Mouse (Mus musculus) stomach, embryonic 14.5 days (tissue): ENCODE measurements at regions not wholly inside any gene's neighbourhood (a gene's known extent, or its start where the extent isn't known, plus 50 kb on each side); places are given as distances from the start of the nearest gene placed in this dataset.

Experiments
- ATAC-seq: fragments of 200-750 bp; cut with Nextera tagmentation; 2 replicates; pipeline ENCODE4 v1.8.0; 2017; ENCODE audit warnings: low read depth, moderate TSS enrichment; ENCODE audit not compliant: insufficient number of reproducible peaks, insufficient read depth, low FRiP score
- H3K27ac ChIP-seq: fragments of 300-500 bp; sonication (generic); 2 replicates; pipeline ENCODE4 v1.5.1; 2014; ENCODE audit warnings: mild to moderate bottlenecking, low read length, moderate library complexity, mixed read lengths
- H3K27me3 ChIP-seq: fragments of 300-500 bp; sonication (generic); 2 replicates; pipeline ENCODE4 v1.6.1; 2014; ENCODE audit warnings: low read length, control low read depth, mixed read lengths; ENCODE audit not compliant: control insufficient read depth, insufficient read depth
- H3K36me3 ChIP-seq: fragments of 300-500 bp; sonication (generic); 2 replicates; pipeline ENCODE4 v1.6.1; 2014; ENCODE audit warnings: mild to moderate bottlenecking, control low read depth, low read length, moderate library complexity, mixed read lengths; ENCODE audit not compliant: control insufficient read depth, insufficient read depth
- H3K4me1 ChIP-seq: fragments of 300-500 bp; sonication (generic); 2 replicates; pipeline ENCODE4 v1.6.1; 2014; ENCODE audit warnings: low read length, control low read depth, mixed read lengths; ENCODE audit not compliant: control insufficient read depth, insufficient read depth
- H3K4me2 ChIP-seq: fragments of 300-500 bp; sonication (generic); replicated peaks from 2 replicates; pipeline ENCODE4 v1.6.1; 2014; ENCODE audit warnings: low read depth, low read length, control low read depth
- H3K4me3 ChIP-seq: fragments of 300-500 bp; sonication (generic); 2 replicates; pipeline ENCODE4 v1.5.1; 2014; ENCODE audit warnings: low read depth, low read length, control low read depth
- H3K9ac ChIP-seq: fragments of 300-500 bp; sonication (generic); replicated peaks from 2 replicates; pipeline ENCODE4 v1.6.1; 2014; ENCODE audit warnings: low read depth, mild to moderate bottlenecking, control low read depth, low read length, moderate library complexity, mixed read lengths
- H3K9me3 ChIP-seq: fragments of 300-500 bp; sonication (generic); 2 replicates; pipeline ENCODE4 v1.6.1; 2016; ENCODE audit warnings: low read depth, low read length, control low read depth; ENCODE audit not compliant: control insufficient read depth
- WGBS: fragments of 180-500 bp; shearing (Covaris S2); extraction: QIAGEN DNeasy Blood & Tissue Kit; methylation state at CpG from one replicate; pipeline ENCODE4 v1.1.7; 2014; 5-methylcytosine and 5-hydroxymethylcytosine counted together

GRCm38 (mm10) chr15:94032957-94033356 lies 432.3 kb downstream of the Adamts20 start:
- Histone ChIP-seq H3K4me1 (no peaks in the 10 kb centered on the region), H3K9ac (no peak overlapping the region), H3K27me3 (no peaks in the 10 kb centered on the region), H3K4me2 (no peak overlapping the region), H3K36me3 (no peaks in the 10 kb centered on the region), H3K27ac (no peak overlapping the region), H3K9me3 (no peaks in the 10 kb centered on the region), H3K4me3 (no peak overlapping the region)
- ATAC-seq, result no peak
- WGBS, result 73% methylated on average over 2 of the region's 2 CpGs

DNA sequence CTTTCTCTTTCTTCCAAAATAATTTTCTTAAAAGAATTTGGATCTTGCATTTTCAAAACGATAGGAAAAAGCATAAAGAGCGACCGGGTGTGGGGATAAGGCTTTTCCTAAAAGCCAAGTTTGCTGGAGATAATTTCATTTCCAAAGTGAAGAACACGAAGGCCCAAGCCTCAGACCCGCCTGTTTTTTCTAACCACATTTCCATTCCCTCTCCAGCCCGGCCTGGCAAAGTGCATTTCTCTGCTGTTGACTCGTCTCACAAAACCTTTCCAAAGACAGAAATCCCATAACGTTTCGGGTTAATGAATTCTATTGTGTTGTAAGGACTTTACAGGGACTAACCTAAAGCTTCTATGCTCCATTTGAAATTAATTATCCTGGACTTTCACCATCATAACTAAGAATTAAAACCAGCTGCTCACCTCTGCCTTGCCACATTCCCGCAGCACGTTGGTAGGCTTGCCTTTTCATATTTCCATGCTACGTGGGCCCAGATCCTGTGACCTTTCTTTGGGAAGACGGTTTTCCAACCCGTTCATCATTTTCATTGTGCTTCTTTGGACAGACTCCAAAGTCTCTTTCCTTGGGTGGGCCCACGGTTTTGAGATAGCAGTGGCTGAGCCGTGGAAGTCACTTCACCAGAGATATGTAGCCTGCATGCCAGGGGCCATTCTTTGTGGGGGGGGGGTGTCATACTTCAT lies 430.5 kb upstream of the Prickle1 start:
- H3K36me3 ChIP-seq, result no peaks in the 10 kb centered on the region
- H3K9ac ChIP-seq, result no peak overlapping the region
- H3K4me2 ChIP-seq, result no peak overlapping the region
- no peaks in the 10 kb centered on the region for H3K9me3 ChIP-seq
- no peaks in the 10 kb centered on the region for H3K27me3 ChIP-seq
- 55% methylated on average over 16 of the region's 16 CpGs for WGBS
- no peaks in the 10 kb centered on the region for H3K4me1 ChIP-seq
- no peak overlapping the region for H3K4me3 ChIP-seq
- peak overlapping the region; percentile 52; the same call in 1 of the 2 replicates for H3K27ac ChIP-seq
- ATAC-seq, result no peak

DNA sequence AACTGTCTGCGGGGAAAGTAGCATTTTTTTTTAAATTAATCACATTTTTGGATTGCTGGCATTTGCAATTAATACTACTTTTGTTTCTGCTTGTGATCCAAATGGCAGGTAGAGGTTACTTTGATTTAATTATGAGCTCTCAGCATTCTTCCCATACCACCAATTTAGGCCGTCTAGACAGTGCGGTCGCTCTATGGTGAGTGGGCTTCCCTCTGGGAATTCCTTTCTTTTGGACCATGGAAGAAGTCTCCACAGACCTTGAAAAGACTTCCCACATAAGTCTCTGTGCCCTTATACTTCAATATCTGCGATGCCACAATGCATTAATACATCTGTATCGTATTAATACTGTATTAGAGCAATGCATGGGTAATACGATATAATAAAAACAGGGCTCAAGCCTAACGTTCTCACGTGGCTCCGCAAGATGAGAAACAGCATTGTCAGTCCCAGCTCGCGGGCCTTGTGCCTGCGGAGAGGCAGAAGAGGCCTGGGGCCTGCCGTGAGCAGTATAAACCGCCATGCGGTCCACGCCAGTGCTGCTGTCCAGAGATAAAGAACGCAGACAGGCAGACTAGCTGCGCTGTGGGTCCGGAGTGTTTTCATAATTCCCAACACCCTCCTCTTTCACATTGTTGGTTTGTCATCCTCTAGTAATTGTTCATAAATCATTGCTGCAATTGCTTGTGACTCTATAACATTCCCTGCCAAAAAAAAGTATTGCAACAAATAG lies 429.7 kb upstream of the Prickle1 start:
- no peaks in the 10 kb centered on the region for H3K4me1 ChIP-seq
- H3K9me3 ChIP-seq, result no peaks in the 10 kb centered on the region
- WGBS, result 66% methylated on average over 20 of the region's 20 CpGs
- no peaks in the 10 kb centered on the region for H3K27me3 ChIP-seq
- H3K4me2 ChIP-seq, result no peak overlapping the region
- ATAC-seq, result no peak
- no peaks in the 10 kb centered on the region for H3K36me3 ChIP-seq
- H3K9ac ChIP-seq, result no peak overlapping the region
- H3K4me3 ChIP-seq, result no peak overlapping the region
- no peak overlapping the region for H3K27ac ChIP-seq

GRCm38 (mm10) chr15:94024806-94025205 lies 429.1 kb upstream of the Prickle1 start:
- H3K27ac ChIP-seq, result no peak overlapping the region
- H3K4me2 ChIP-seq, result no peak overlapping the region
- no peaks in the 10 kb centered on the region for H3K27me3 ChIP-seq
- no peaks in the 10 kb centered on the region for H3K36me3 ChIP-seq
- ATAC-seq, result no peak
- no peak overlapping the region for H3K4me3 ChIP-seq
- H3K4me1 ChIP-seq, result no peaks in the 10 kb centered on the region
- H3K9ac ChIP-seq, result no peak overlapping the region
- 37% methylated on average over 3 of the region's 3 CpGs for WGBS
- H3K9me3 ChIP-seq, result no peaks in the 10 kb centered on the region

DNA sequence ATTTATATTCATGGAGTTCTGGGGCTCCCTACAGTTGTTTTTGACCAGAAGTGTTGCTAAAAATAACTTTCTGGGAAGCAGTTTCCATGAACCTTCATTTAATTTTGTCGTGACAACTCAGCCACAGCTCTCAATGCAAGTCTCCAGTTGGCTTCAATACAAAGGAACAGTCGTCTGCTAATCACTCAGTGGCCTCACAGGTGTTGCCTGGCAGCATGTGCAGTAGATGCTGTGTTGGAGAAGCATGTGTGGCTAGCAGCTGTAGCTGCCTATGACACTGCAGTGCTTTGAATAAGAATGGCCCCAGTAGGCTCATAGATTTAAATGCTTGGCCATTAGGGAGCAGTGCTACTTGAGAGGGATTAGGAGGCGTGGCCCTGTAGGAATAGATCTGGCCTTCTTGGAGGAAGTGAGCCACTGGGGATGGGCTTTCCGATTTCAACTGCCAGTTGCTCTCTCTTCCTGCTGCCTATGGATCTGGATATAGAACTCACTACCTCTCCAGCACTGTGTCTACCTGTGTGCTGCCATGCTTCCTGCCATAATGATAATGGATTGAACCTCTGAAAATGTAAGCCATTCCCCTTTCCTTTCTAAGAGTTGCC lies 428.5 kb upstream of the Prickle1 start:
- Histone ChIP-seq H3K9ac (no peak overlapping the region), H3K4me1 (no peaks in the 10 kb centered on the region), H3K4me3 (no peak overlapping the region), H3K27me3 (no peaks in the 10 kb centered on the region), H3K27ac (no peak overlapping the region), H3K9me3 (no peaks in the 10 kb centered on the region; the same call in 1 of the 2 replicates), H3K36me3 (no peaks in the 10 kb centered on the region), H3K4me2 (no peak overlapping the region)
- no peak for ATAC-seq
- WGBS, result 63% methylated on average over 4 of the region's 4 CpGs

- Histone ChIP-seq H3K27ac (no peak overlapping the region), H3K9me3 (no peaks in the 10 kb centered on the region; the same call in 1 of the 2 replicates), H3K27me3 (no peaks in the 10 kb centered on the region), H3K9ac (no peak overlapping the region), H3K4me3 (no peak overlapping the region), H3K4me1 (no peaks in the 10 kb centered on the region), H3K4me2 (no peak overlapping the region), H3K36me3 (no peaks in the 10 kb centered on the region)
- 82% methylated on average over 4 of the region's 4 CpGs for WGBS
- ATAC-seq, result no peak
These were observed 427.8 kb upstream of the Prickle1 start for GRCm38 (mm10) chr15:94023501-94023900.

- H3K9ac ChIP-seq, result no peak overlapping the region
- no peak overlapping the region for H3K4me3 ChIP-seq
- H3K4me2 ChIP-seq, result no peak overlapping the region
- H3K27me3 ChIP-seq, result no peaks in the 10 kb centered on the region
- H3K27ac ChIP-seq, result no peak overlapping the region
- ATAC-seq, result no peak
- H3K4me1 ChIP-seq, result no peaks in the 10 kb centered on the region
- H3K9me3 ChIP-seq, result no peaks in the 10 kb centered on the region; the same call in 1 of the 2 replicates
- 60% methylated on average over 9 of the region's 9 CpGs for WGBS
- no peaks in the 10 kb centered on the region for H3K36me3 ChIP-seq
These were observed 422.1 kb upstream of the Prickle1 start for GRCm38 (mm10) chr15:94017814-94018213.

GRCm38 (mm10) chr15:94011499-94011898 lies 415.8 kb upstream of the Prickle1 start:
- no peak for ATAC-seq
- Histone ChIP-seq H3K4me1 (0 out of 2 replicates have a peak, but pooled peaks cover 7% of the 10 kb centered on the region), H3K27me3 (no peaks in the 10 kb centered on the region), H3K9ac (no peak overlapping the region), H3K4me3 (no peak overlapping the region), H3K9me3 (no peaks in the 10 kb centered on the region), H3K27ac (no peak overlapping the region), H3K36me3 (no peaks in the 10 kb centered on the region), H3K4me2 (no peak overlapping the region)
- WGBS, result 53% methylated on average over 4 of the region's 4 CpGs
